In genomic region chr15:9230917-9231316, GRCm38 (mm10) we compare ENCODE assay signal across 30 mouse cellular contexts. TPM values are rescaled to one million over a fixed set of nuclear protein-coding genes. Genes with fewer than 3 reads are reported as not detected.
DNase-seq lines count a peak whose midpoint lies in the region; ATAC-seq and TF ChIP-seq lines count a peak whose summit lies in the region.
"Not testable (repeated sequence)": the region's sequence is repeated elsewhere in the genome, so short reads cannot be mapped to it uniquely, and the experiment has no call there.
"Had no signal": no experiment of that assay in that cellular context is flagged by ENCODE, and none has a peak within 500 bp of the region (broad histone marks: within the 10 kb centered on the region; RNA-seq: fewer than 3 reads in every experiment).

No protein-coding gene starts in this region.

- H3K27ac ChIP-seq in hindbrain, postnatal 0 days; kidney, postnatal 0 days; liver, adult 2 months (replicated peaks; ENCODE audit: insufficient read depth, low read depth, low read length); midbrain, embryonic 15.5 days: not testable (repeated sequence)

- H3K9me3 ChIP-seq in hindbrain, postnatal 0 days (ENCODE audit: low read length); kidney, postnatal 0 days (replicated peaks; ENCODE audit: low read length); midbrain, embryonic 15.5 days: not testable (repeated sequence)

- not testable (repeated sequence) for H3K4me3 ChIP-seq in hindbrain, postnatal 0 days (ENCODE audit: low read length); kidney, postnatal 0 days (replicated peaks; ENCODE audit: low read depth, low read length); liver, adult 2 months (ENCODE audit: insufficient read depth, low read depth, low read length); midbrain, embryonic 15.5 days

- peak; percentile 61 for ATAC-seq in erythroid progenitor cell, adult 5-6 weeks (replicated peaks; ENCODE audit: low FRiP score, poor library complexity, severe bottlenecking)
- ATAC-seq in hindbrain, postnatal 0 days, result peak; percentile 74; the same call in 1 of the 2 replicates
- ATAC-seq in kidney, postnatal 0 days (replicated peaks; ENCODE audit: low FRiP score, low read depth), result not testable (repeated sequence)
- 0 out of 2 replicates have a peak, but pooled peaks have one; percentile 74 for ATAC-seq in midbrain, embryonic 15.5 days (replicated peaks)
- 0 out of 2 replicates have a peak, but pooled peaks have one; percentile 17 for ATAC-seq in monocyte, adult 5-6 weeks (replicated peaks; ENCODE audit: insufficient number of reproducible peaks, low FRiP score, low TSS enrichment, poor library complexity, severe bottlenecking)

- not testable (repeated sequence) for H3K79me2 ChIP-seq in liver, adult 2 months (ENCODE audit: control insufficient read depth, insufficient read depth, low read length)

- H3K4me2 ChIP-seq in hindbrain, postnatal 0 days (ENCODE audit: low read depth, low read length); kidney, postnatal 0 days (ENCODE audit: low read length); midbrain, embryonic 15.5 days: not testable (repeated sequence)

- not testable (repeated sequence) for H3K27me3 ChIP-seq in hindbrain, postnatal 0 days (ENCODE audit: insufficient read depth, low read length); kidney, postnatal 0 days (ENCODE audit: insufficient read depth, low read length); liver, adult 2 months (ENCODE audit: control insufficient read depth, insufficient read depth, low read length); midbrain, embryonic 15.5 days (replicated peaks)

- not testable (repeated sequence) for TF ChIP-seq POLR2A in liver, adult 2 months (IDR thresholded peaks at IDR 0.05; ENCODE audit: extremely low read depth, insufficient read depth, low read length)

- WGBS in hindbrain, postnatal 0 days, result 71% methylated on average over 4 of the region's 4 CpGs
- WGBS in kidney, postnatal 0 days, result 69% methylated on average over 4 of the region's 4 CpGs
- 79% methylated on average over 4 of the region's 4 CpGs for WGBS in liver, adult 2 months
- 75% methylated on average over 4 of the region's 4 CpGs for WGBS in midbrain, embryonic 15.5 days

- not testable (repeated sequence) for H3K4me1 ChIP-seq in hindbrain, postnatal 0 days (ENCODE audit: insufficient read depth, low read length); kidney, postnatal 0 days (replicated peaks; ENCODE audit: insufficient read depth, low read length); liver, adult 2 months (ENCODE audit: control insufficient read depth, insufficient read depth, low read length); midbrain, embryonic 15.5 days

- not testable (repeated sequence) for H3K9ac ChIP-seq in hindbrain, postnatal 0 days (replicated peaks; ENCODE audit: low read length); kidney, postnatal 0 days (ENCODE audit: low read depth, low read length); liver, adult 2 months (ENCODE audit: low read depth, low read length); midbrain, embryonic 15.5 days

- peak; percentile 19; the same call in 1 of the 2 replicates for TF ChIP-seq CTCF in hindbrain, postnatal 0 days (IDR thresholded peaks at IDR 0.05; ENCODE audit: low read depth)
- TF ChIP-seq CTCF in kidney, postnatal 0 days (IDR thresholded peaks at IDR 0.05; ENCODE audit: low read depth), result 0 out of 2 replicates have a peak, but pooled peaks have one; percentile 1
- TF ChIP-seq CTCF in liver, adult 2 months (IDR thresholded peaks at IDR 0.05; ENCODE audit: low read depth, low read length), result not testable (repeated sequence)

- DNase-seq in brain, adult 2 months (ENCODE audit: low read depth, low spot score), result peak; percentile 7
- peak; percentile 4 for DNase-seq in hindbrain, postnatal 0 days (ENCODE audit: low spot score)
- not testable (repeated sequence) for DNase-seq in kidney, postnatal 0 days (ENCODE audit: low spot score)
- peak; percentile 39 for DNase-seq in liver, adult 2 months (ENCODE audit: extremely low read depth, low read depth, low spot score)

- not testable (repeated sequence) for H3K36me3 ChIP-seq in hindbrain, postnatal 0 days (ENCODE audit: insufficient read depth, low read length); kidney, postnatal 0 days (ENCODE audit: insufficient read depth, low read length); liver, adult 2 months (ENCODE audit: control insufficient read depth, insufficient read depth, low read length); midbrain, embryonic 15.5 days (replicated peaks)

RNA-seq across cellular contexts. Expression of gene Ugt3a1, which starts 45.8 kb away (rescaled TPM):
- not detected in 2 replicates for total RNA-seq in erythroid progenitor cell, adult 5-6 weeks (2015; ENCODE audit: low replicate concordance)
- total RNA-seq in erythroid progenitor cell, adult 5-6 weeks (2017; ENCODE audit: low replicate concordance), result not detected in 2 replicates
- total RNA-seq in hindbrain, postnatal 0 days (2014; rRNA removed), result not detected in 2 replicates
- not detected in 2 replicates for polyA plus RNA-seq in hindbrain, postnatal 0 days (2015; fragmentation: Nextera tagmentation; extraction: Ambion mirVana)
- polyA plus RNA-seq in kidney, postnatal 0 days (2015; fragmentation: Nextera tagmentation; extraction: Ambion mirVana), result 3.5 and 5.0 TPM in 2 replicates
- total RNA-seq in liver, adult 2 months (2014; rRNA removed), result 95.4 and 118 TPM in 2 replicates
- 50.9 and 100 TPM in 2 replicates for polyA plus RNA-seq in liver, adult 2 months (2012; rRNA removed)
- polyA plus RNA-seq in midbrain, embryonic 15.5 days (2015; fragmentation: Nextera tagmentation; extraction: Ambion mirVana), result not detected in 2 replicates
- total RNA-seq in monocyte, adult 5-6 weeks (2017), result not detected in 3 replicates
- total RNA-seq: adrenal gland, postnatal 25 days; ES-E14; forebrain, postnatal 0 days; gastrocnemius, adult 2 months; gastrocnemius, postnatal 14 days; gastrocnemius, postnatal 4 days; heart, adult 18-20 months; heart, postnatal 10 days; heart, postnatal 36 days had no signal
- polyA plus RNA-seq: activated CD4-positive, CD25-positive, alpha-beta regulatory T cell, adult 4 months; cerebellum, adult 2 months; cortical plate, adult 2 months; embryonic facial prominence, embryonic 10.5 days; embryonic facial prominence, embryonic 13.5 days; erythroblast, embryonic 14.5 days; forebrain, embryonic 10.5 days; forebrain, embryonic 13.5 days; forebrain, postnatal 0 days; frontal cortex, adult 2 months; heart, embryonic 12.5 days; heart, embryonic 15.5 days; hindbrain, embryonic 10.5 days; hindbrain, embryonic 13.5 days; hindbrain, embryonic 16.5 days had no signal

Comparison
In these comparisons a context has a peak if more than half of its experiments do, and no peak if none do; other contexts are left out.
1. RNA of gene Ugt3a1, which starts 45.8 kb away (total RNA-seq): 95.4 to 118 TPM in liver, adult 2 months; not detected in erythroid progenitor cell, adult 5-6 weeks, not detected in hindbrain, postnatal 0 days and not detected in monocyte, adult 5-6 weeks; every median in the first group is over 10 times any median in the second.